16 mouse cellular contexts compared by ENCODE assay signal in genomic region chr12:85640852-85641563, GRCm38 (mm10). TPM values are rescaled to one million over a fixed set of nuclear protein-coding genes. Genes with fewer than 3 reads are reported as not detected.
DNase-seq lines count a peak whose midpoint lies in the region; ATAC-seq and TF ChIP-seq lines count a peak whose summit lies in the region.
"Had no signal": no experiment of that assay in that cellular context is flagged by ENCODE, and none has a peak within 500 bp of the region (broad histone marks: within the 10 kb centered on the region; RNA-seq: fewer than 3 reads in every experiment).

No protein-coding gene starts in this region.

- no peak for TF ChIP-seq CTCF in kidney, adult 2 months (conservative IDR thresholded peaks at IDR 0.05; ENCODE audit: insufficient read depth, insufficient read length, low read depth, low read length)

- H3K4me2 ChIP-seq in hindbrain, embryonic 15.5 days, result no peak overlapping the region
- H3K4me2 ChIP-seq in hindbrain, embryonic 12.5 days (replicated peaks), result no peak overlapping the region
- no peak overlapping the region for H3K4me2 ChIP-seq in heart, embryonic 16.5 days (ENCODE audit: low read depth, low read length)
- H3K4me2 ChIP-seq: liver, embryonic 13.5 days; midbrain, embryonic 12.5 days had no signal

- 81% methylated on average over 10 of the region's 10 CpGs for WGBS in hindbrain, embryonic 15.5 days
- WGBS in hindbrain, embryonic 12.5 days, result 84% methylated on average over 10 of the region's 10 CpGs
- WGBS in heart, embryonic 16.5 days, result 44% methylated on average over 10 of the region's 10 CpGs
- WGBS in kidney, adult 2 months, result 54% methylated on average over 10 of the region's 10 CpGs

- no peak for TF ChIP-seq POLR2A in kidney, adult 2 months (IDR thresholded peaks at IDR 0.05; ENCODE audit: low read depth, low read length)

- no peak overlapping the region for H3K4me3 ChIP-seq in hindbrain, embryonic 15.5 days
- no peak overlapping the region for H3K4me3 ChIP-seq in hindbrain, embryonic 12.5 days
- H3K4me3 ChIP-seq in heart, embryonic 16.5 days (ENCODE audit: low read length), result no peak overlapping the region
- H3K4me3 ChIP-seq in kidney, adult 2 months (ENCODE audit: insufficient read depth, low read depth, low read length), result no peak overlapping the region
- H3K4me3 ChIP-seq: forebrain, embryonic 10.5 days; liver, embryonic 13.5 days; midbrain, embryonic 12.5 days had no signal

- peaks cover 17% of the 10 kb centered on the region for H3K4me1 ChIP-seq in hindbrain, embryonic 15.5 days (replicated peaks)
- peaks cover 5% of the 10 kb centered on the region; the same call in 1 of the 2 replicates for H3K4me1 ChIP-seq in hindbrain, embryonic 12.5 days
- H3K4me1 ChIP-seq in heart, embryonic 16.5 days (ENCODE audit: control insufficient read depth, insufficient read depth, low read length), result peaks cover 24% of the 10 kb centered on the region
- H3K4me1 ChIP-seq in kidney, adult 2 months (ENCODE audit: control insufficient read depth, insufficient read depth, low read length), result 0 out of 2 replicates have a peak, but pooled peaks cover 2% of the 10 kb centered on the region

- DNase-seq in MEL-GATA-1-ER (ENCODE audit: extremely low read depth, low read depth), result peak; percentile 48
- DNase-seq in naive thymus-derived CD4-positive, alpha-beta T cell, adult 2 months (ENCODE audit: low read depth), result peak; percentile 25
- DNase-seq in kidney, adult 2 months, result no peak
- DNase-seq in left cerebral cortex, adult 11 months (ENCODE audit: low spot score), result no peak
- DNase-seq: adrenal gland, postnatal 25 days; cerebellum, adult 11-12 months; embryo, embryonic 11 days; kidney, postnatal 10 days; liver, embryonic 13.5 days; thymus, adult 2 months had no signal

- H3K36me3 ChIP-seq in hindbrain, embryonic 15.5 days, result peaks cover 6% of the 10 kb centered on the region; the same call in 1 of the 2 replicates
- peaks cover 9% of the 10 kb centered on the region for H3K36me3 ChIP-seq in hindbrain, embryonic 12.5 days
- 0 out of 2 replicates have a peak, but pooled peaks cover 2% of the 10 kb centered on the region for H3K36me3 ChIP-seq in heart, embryonic 16.5 days (ENCODE audit: control insufficient read depth, insufficient read depth)
- no peaks in the 10 kb centered on the region for H3K36me3 ChIP-seq in kidney, adult 2 months (ENCODE audit: control insufficient read depth, insufficient read depth, low read length)
- H3K36me3 ChIP-seq: forebrain, embryonic 10.5 days; liver, embryonic 13.5 days; midbrain, embryonic 12.5 days had no signal

- no peaks in the 10 kb centered on the region for H3K9me3 ChIP-seq in hindbrain, embryonic 15.5 days
- no peaks in the 10 kb centered on the region for H3K9me3 ChIP-seq in hindbrain, embryonic 12.5 days (replicated peaks)
- H3K9me3 ChIP-seq in heart, embryonic 16.5 days (replicated peaks; ENCODE audit: control insufficient read depth, low read length), result no peaks in the 10 kb centered on the region
- H3K9me3 ChIP-seq: forebrain, embryonic 10.5 days; liver, embryonic 13.5 days; midbrain, embryonic 12.5 days had no signal

- ATAC-seq in hindbrain, embryonic 15.5 days (ENCODE audit: low FRiP score, low read depth), result no peak
- ATAC-seq in hindbrain, embryonic 12.5 days (ENCODE audit: low FRiP score), result no peak
- 0 out of 2 replicates have a peak, but pooled peaks have one; percentile 28 for ATAC-seq in heart, embryonic 16.5 days (replicated peaks; ENCODE audit: extremely low read depth, insufficient read depth, low FRiP score)
- no peak for ATAC-seq in monocyte, adult 5-6 weeks (replicated peaks; ENCODE audit: insufficient number of reproducible peaks, low FRiP score, low TSS enrichment, poor library complexity, severe bottlenecking)

- 0 out of 2 replicates have a peak overlapping the region, but pooled peaks have one; percentile 1 for H3K27ac ChIP-seq in hindbrain, embryonic 15.5 days (replicated peaks)
- H3K27ac ChIP-seq in hindbrain, embryonic 12.5 days, result no peak overlapping the region
- H3K27ac ChIP-seq in heart, embryonic 16.5 days (ENCODE audit: low read length), result peak overlapping the region; percentile 58
- H3K27ac ChIP-seq in kidney, adult 2 months (ENCODE audit: insufficient read depth, low read depth, low read length), result no peak overlapping the region
- H3K27ac ChIP-seq: forebrain, embryonic 10.5 days; liver, embryonic 13.5 days; midbrain, embryonic 12.5 days had no signal

- H3K27me3 ChIP-seq in hindbrain, embryonic 15.5 days, result no peaks in the 10 kb centered on the region
- no peaks in the 10 kb centered on the region for H3K27me3 ChIP-seq in hindbrain, embryonic 12.5 days
- H3K27me3 ChIP-seq in heart, embryonic 16.5 days (ENCODE audit: control insufficient read depth, insufficient read depth, low read length), result no peaks in the 10 kb centered on the region
- H3K27me3 ChIP-seq in kidney, adult 2 months (replicated peaks; ENCODE audit: control insufficient read depth, insufficient read depth, low read length), result no peaks in the 10 kb centered on the region
- H3K27me3 ChIP-seq: liver, embryonic 13.5 days; midbrain, embryonic 12.5 days had no signal

- H3K9ac ChIP-seq in hindbrain, embryonic 15.5 days, result no peak overlapping the region
- no peak overlapping the region for H3K9ac ChIP-seq in hindbrain, embryonic 12.5 days
- no peak overlapping the region for H3K9ac ChIP-seq in heart, embryonic 16.5 days (ENCODE audit: low read length)
- H3K9ac ChIP-seq: liver, embryonic 13.5 days; midbrain, embryonic 12.5 days had no signal

RNA-seq across cellular contexts. Expression of gene Jdp2, which starts 42.2 kb away (rescaled TPM):
- polyA plus RNA-seq in hindbrain, embryonic 15.5 days (2015; fragmentation: Nextera tagmentation; extraction: Ambion mirVana), result 0.54 and 0.64 TPM in 2 replicates
- 0.90 and 1.1 TPM in 2 replicates for polyA plus RNA-seq in hindbrain, embryonic 12.5 days (2016; fragmentation: Nextera tagmentation; extraction: Ambion mirVana)
- 0.34 and 0.37 TPM in 2 replicates for polyA plus RNA-seq in heart, embryonic 16.5 days (2015; fragmentation: Nextera tagmentation; extraction: Ambion mirVana)
- polyA plus RNA-seq in kidney, adult 2 months (2012; rRNA removed), result 6.2 and 7.7 TPM in 2 replicates
- 28.2 to 43.6 TPM (median 32.9 TPM) in 3 replicates for total RNA-seq in monocyte, adult 5-6 weeks (2017)

RNA-seq across cellular contexts. Expression of gene Batf, which starts 45.5 kb away (rescaled TPM):
- 1.3 and 1.5 TPM in 2 replicates for polyA plus RNA-seq in hindbrain, embryonic 15.5 days (2015; fragmentation: Nextera tagmentation; extraction: Ambion mirVana)
- 2.3 and 2.6 TPM in 2 replicates for polyA plus RNA-seq in hindbrain, embryonic 12.5 days (2016; fragmentation: Nextera tagmentation; extraction: Ambion mirVana)
- polyA plus RNA-seq in heart, embryonic 16.5 days (2015; fragmentation: Nextera tagmentation; extraction: Ambion mirVana), result 5.1 and 6.8 TPM in 2 replicates
- 1.7 and 2.0 TPM in 2 replicates for polyA plus RNA-seq in kidney, adult 2 months (2012; rRNA removed)
- total RNA-seq in monocyte, adult 5-6 weeks (2017), result 28.7 to 49.6 TPM (median 34.2 TPM) in 3 replicates
- total RNA-seq: adrenal gland, postnatal 25 days had no signal

Comparison
In these comparisons a context has a peak if more than half of its experiments do, and no peak if none do; other contexts are left out.
1. H3K27ac ChIP-seq: peak in hindbrain, embryonic 15.5 days (single experiment) and heart, embryonic 16.5 days (single experiment); none in hindbrain, embryonic 12.5 days (single experiment) and kidney, adult 2 months (single experiment).
2. DNase-seq: peak in MEL-GATA-1-ER (single experiment) and naive thymus-derived CD4-positive, alpha-beta T cell, adult 2 months (single experiment); none in kidney, adult 2 months (single experiment) and left cerebral cortex, adult 11 months (single experiment).